Mouse (Mus musculus) spleen, adult 2 months (tissue): ENCODE results near the gene Fam69b.

Experiments
- CTCF ChIP-seq: fragments of 200-500 bp; IDR thresholded peaks from 2 replicates; pipeline ENCODE4 v1.5.1; 2011; ENCODE audit warnings: mild to moderate bottlenecking, inconsistent platforms; ENCODE audit not compliant: insufficient read depth, insufficient read length, insufficient replicate concordance; ENCODE audit errors: extremely low read depth
- POLR2A ChIP-seq: fragments of 200-500 bp; IDR thresholded peaks from 2 replicates; pipeline ENCODE4 v1.6.1; 2011; ENCODE audit warnings: low read depth, low read length, inconsistent platforms

DNA sequence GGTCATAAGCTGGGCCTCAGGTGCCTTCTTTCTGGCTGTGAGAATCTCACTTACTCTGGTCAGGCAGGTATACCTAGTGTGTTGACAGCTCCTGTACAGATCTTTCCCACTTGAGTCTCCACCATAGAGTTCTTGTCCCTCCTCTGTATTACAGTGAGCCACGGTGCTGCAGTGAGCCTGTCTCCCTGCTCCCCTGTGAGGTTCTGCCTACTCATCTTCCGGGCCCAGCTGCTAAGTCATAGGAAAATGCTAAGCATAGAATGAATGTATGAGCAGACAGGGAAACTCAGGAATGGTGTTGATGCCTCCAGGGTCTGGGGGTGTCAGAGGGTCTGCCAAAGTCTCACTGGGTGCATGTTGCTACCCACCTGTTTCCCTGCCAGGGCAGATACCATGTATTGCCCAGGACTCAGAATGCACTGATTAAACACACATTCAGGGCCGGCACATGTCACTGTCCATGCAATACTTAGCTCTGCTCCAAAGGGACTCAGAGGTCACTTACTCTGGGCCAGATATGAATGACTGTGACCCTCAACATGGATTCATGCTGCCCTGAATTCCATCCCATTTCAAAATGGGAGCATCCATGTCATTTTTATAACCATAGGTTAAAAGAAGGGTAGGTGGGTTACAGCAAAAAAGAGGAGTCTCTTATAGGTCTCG is 12.7 kb upstream of the Fam69b start:
- TF ChIP-seq POLR2A (no peak), CTCF (no peak)
